Mouse (Mus musculus) MEL (cell line): ENCODE measurements around the gene Cfd. TPM values are rescaled to one million over a fixed set of nuclear protein-coding genes. Genes with fewer than 3 reads are reported as not detected.

Source experiments
- polyA plus RNA-seq, 2 experiments: library from polyadenylated mRNA; stranded (reverse) in 1 of 2; unstranded in 1 of 2; fragments of >175 nt in 1 of 2; fragments of >200 nt in 1 of 2; gene quantifications; 2 replicates each; pipeline versions ENCODE4 v1.2.1 to v1.2.4; 2012; ENCODE audit warnings: low replicate concordance in 2 of 2, low read depth in 1 of 2; ENCODE audit not compliant: insufficient read length in 2 of 2, insufficient read depth in 1 of 2, missing spikeins in 1 of 2
- total RNA-seq: library from RNA; depleted of rRNA; stranded (reverse); fragments of 300-350 nt; gene quantifications from 2 replicates; pipeline ENCODE4 v1.2.3, GENCODE M21; 2012; rRNA removed

Cfd gene
- total and polyA plus RNA-seq, 3 experiments, result 0.21 TPM; not detected in 2

Other genes starting within 250 kb of the Cfd start
Only the 30 nearest of the 35 such genes appear.
- gene Tpgs1, start 221.5 kb upstream of the Cfd start, total RNA-seq, result 17.7 and 23.5 TPM in 2 replicates
- gene Tpgs1, start 221.5 kb upstream of the Cfd start, polyA plus RNA-seq, result 10 to 100 TPM in 1 of 2 experiments, not detected in 1; 48.0 TPM
- gene Cdc34, start 208.7 kb upstream of the Cfd start, total RNA-seq, result 288 and 318 TPM in 2 replicates
- gene Cdc34, start 208.7 kb upstream of the Cfd start, polyA plus RNA-seq, result 100 to 1,000 TPM; 417 to 422 TPM
- gene Gzmm, start 201.8 kb upstream of the Cfd start, total RNA-seq, result 1.5 and 2.5 TPM in 2 replicates
- gene Gzmm, start 201.8 kb upstream of the Cfd start, polyA plus RNA-seq, result 1 to 10 TPM in 1 of 2 experiments, not detected in 1; 2.3 TPM
- gene Bsg, start 186.4 kb upstream of the Cfd start, total RNA-seq, result 346 and 406 TPM in 2 replicates
- 100 to 1,000 TPM; 318 to 700 TPM for gene Bsg, start 186.4 kb upstream of the Cfd start, polyA plus RNA-seq
- 0.42 and 0.59 TPM in 2 replicates for gene Hcn2, start 174.2 kb upstream of the Cfd start, total RNA-seq
- gene Hcn2, start 174.2 kb upstream of the Cfd start, polyA plus RNA-seq, result 1 to 10 TPM in 1 of 2 experiments, not detected in 1; 1.6 TPM
- gene Polrmt, start 144.3 kb upstream of the Cfd start, total RNA-seq, result 35.7 and 36.7 TPM in 2 replicates
- 10 to 100 TPM in 1 of 2 experiments, not detected in 1; 66.9 TPM for gene Polrmt, start 144.3 kb upstream of the Cfd start, polyA plus RNA-seq
- gene Fgf22, start 135.8 kb upstream of the Cfd start, total RNA-seq, result 0.15 and 0.33 TPM in 2 replicates
- under 1 TPM in 1 of 2 experiments, not detected in 1; 0.33 TPM for gene Fgf22, start 135.8 kb upstream of the Cfd start, polyA plus RNA-seq
- 78.8 and 84.8 TPM in 2 replicates for gene Rnf126, start 123.9 kb upstream of the Cfd start, total RNA-seq
- gene Rnf126, start 123.9 kb upstream of the Cfd start, polyA plus RNA-seq, result 100 to 1,000 TPM; 174 to 184 TPM
- gene Fstl3, start 113.6 kb upstream of the Cfd start, total RNA-seq, result 2.2 and 4.3 TPM in 2 replicates
- 1 to 10 TPM in 1 of 2 experiments, not detected in 1; 7.1 TPM for gene Fstl3, start 113.6 kb upstream of the Cfd start, polyA plus RNA-seq
- gene Prss57, start 99.9 kb upstream of the Cfd start, total RNA-seq, result 0.39 and 0.50 TPM in 2 replicates
- gene Prss57, start 99.9 kb upstream of the Cfd start, polyA plus RNA-seq, result under 1 TPM in 1 of 2 experiments, not detected in 1; 0.70 TPM
- 4.8 TPM in 2 replicates for gene Palm, start 97.3 kb upstream of the Cfd start, total RNA-seq
- 10 to 100 TPM in 1 of 2 experiments, not detected in 1; 15.5 TPM for gene Palm, start 97.3 kb upstream of the Cfd start, polyA plus RNA-seq
- gene Misp, start 69.9 kb upstream of the Cfd start, total RNA-seq, result not detected in 2 replicates
- gene Misp, start 69.9 kb upstream of the Cfd start, polyA plus RNA-seq, result not detected
- gene Ptbp1, start 36.4 kb upstream of the Cfd start, total RNA-seq, result 301 and 316 TPM in 2 replicates
- 100 to 1,000 TPM; 329 to 837 TPM for gene Ptbp1, start 36.4 kb upstream of the Cfd start, polyA plus RNA-seq
- gene Prtn3, start 16.4 kb upstream of the Cfd start, total RNA-seq, result 9.1 and 11.2 TPM in 2 replicates
- gene Prtn3, start 16.4 kb upstream of the Cfd start, polyA plus RNA-seq, result 10 to 100 TPM in 1 of 2 experiments, not detected in 1; 31.5 TPM
- gene Plppr3, start 16.2 kb upstream of the Cfd start, total RNA-seq, result 0.56 and 0.85 TPM in 2 replicates
- gene Plppr3, start 16.2 kb upstream of the Cfd start, polyA plus RNA-seq, result 1 to 10 TPM in 1 of 2 experiments, not detected in 1; 6.2 TPM
- gene Elane, start 4.6 kb upstream of the Cfd start, total RNA-seq, result not detected in 2 replicates
- under 1 TPM in 1 of 2 experiments, not detected in 1; 0.07 TPM for gene Elane, start 4.6 kb upstream of the Cfd start, polyA plus RNA-seq
- gene Med16, start 18.1 kb downstream of the Cfd start, total RNA-seq, result 16.6 and 17.3 TPM in 2 replicates
- gene Med16, start 18.1 kb downstream of the Cfd start, polyA plus RNA-seq, result 10 to 100 TPM in 1 of 2 experiments, not detected in 1; 41.2 TPM
- 5.2 and 10.2 TPM in 2 replicates for gene Gm26602, start 20.0 kb downstream of the Cfd start, total RNA-seq
- 1 to 10 TPM in 1 of 2 experiments, not detected in 1; 4.5 TPM for gene Gm26602, start 20.0 kb downstream of the Cfd start, polyA plus RNA-seq
- gene Kiss1r, start 26.1 kb downstream of the Cfd start, total RNA-seq, result 9.1 and 10.8 TPM in 2 replicates
- 10 to 100 TPM in 1 of 2 experiments, not detected in 1; 23.5 TPM for gene Kiss1r, start 26.1 kb downstream of the Cfd start, polyA plus RNA-seq
- 22.7 and 29.1 TPM in 2 replicates for gene R3hdm4, start 30.4 kb downstream of the Cfd start, total RNA-seq
- gene R3hdm4, start 30.4 kb downstream of the Cfd start, polyA plus RNA-seq, result 100 to 1,000 TPM in 1 of 2 experiments, not detected in 1; 105 TPM
- 11.8 and 12.5 TPM in 2 replicates for gene Arid3a, start 36.2 kb downstream of the Cfd start, total RNA-seq
- 10 to 100 TPM in 1 of 2 experiments, not detected in 1; 17.2 TPM for gene Arid3a, start 36.2 kb downstream of the Cfd start, polyA plus RNA-seq
- 94.5 and 107 TPM in 2 replicates for gene Wdr18, start 69.3 kb downstream of the Cfd start, total RNA-seq
- gene Wdr18, start 69.3 kb downstream of the Cfd start, polyA plus RNA-seq, result 10 to 100 TPM in 1 of 2 experiments, not detected in 1; 89.5 TPM
- gene Grin3b, start 79.9 kb downstream of the Cfd start, total RNA-seq, result 0.16 and 0.42 TPM in 2 replicates
- 1 to 10 TPM in 1 of 2 experiments, not detected in 1; 1.1 TPM for gene Grin3b, start 79.9 kb downstream of the Cfd start, polyA plus RNA-seq
- gene Tmem259, start 93.5 kb downstream of the Cfd start, total RNA-seq, result 58.2 and 62.0 TPM in 2 replicates
- gene Tmem259, start 93.5 kb downstream of the Cfd start, polyA plus RNA-seq, result 100 to 1,000 TPM in 1 of 2 experiments, not detected in 1; 150 TPM
- gene Cnn2, start 97.7 kb downstream of the Cfd start, total RNA-seq, result 8.7 and 9.1 TPM in 2 replicates
- gene Cnn2, start 97.7 kb downstream of the Cfd start, polyA plus RNA-seq, result 10 to 100 TPM in 1 of 2 experiments, not detected in 1; 25.3 TPM
- gene Abca7, start 105.6 kb downstream of the Cfd start, total RNA-seq, result 7.4 and 7.7 TPM in 2 replicates
- 10 to 100 TPM in 1 of 2 experiments, not detected in 1; 16.8 TPM for gene Abca7, start 105.6 kb downstream of the Cfd start, polyA plus RNA-seq
- 25.2 and 26.2 TPM in 2 replicates for gene Arhgap45, start 125.8 kb downstream of the Cfd start, total RNA-seq
- gene Arhgap45, start 125.8 kb downstream of the Cfd start, polyA plus RNA-seq, result 10 to 100 TPM in 1 of 2 experiments, not detected in 1; 53.6 TPM
- 156 and 169 TPM in 2 replicates for gene Polr2e, start 148.9 kb downstream of the Cfd start, total RNA-seq
- 100 to 1,000 TPM; 258 to 279 TPM for gene Polr2e, start 148.9 kb downstream of the Cfd start, polyA plus RNA-seq
- gene Gpx4, start 156.3 kb downstream of the Cfd start, total RNA-seq, result 422 and 508 TPM in 2 replicates
- gene Gpx4, start 156.3 kb downstream of the Cfd start, polyA plus RNA-seq, result 100 to 1,000 TPM in 1 of 2 experiments, not detected in 1; 536 TPM
- 14.6 and 15.8 TPM in 2 replicates for gene Sbno2, start 214.7 kb downstream of the Cfd start, total RNA-seq
- gene Sbno2, start 214.7 kb downstream of the Cfd start, polyA plus RNA-seq, result 10 to 100 TPM in 1 of 2 experiments, not detected in 1; 29.0 TPM